In genomic region chr2:60640342-60640672, GRCm38 (mm10) we compare ENCODE assay signal across 20 mouse cellular contexts.
A peak's percentile ranks its signal among the peaks of the same experiment; 100 is the strongest.
DNase-seq lines count a peak whose midpoint lies in the region; ATAC-seq and TF ChIP-seq lines count a peak whose summit lies in the region.
"Had no signal": no experiment of that assay in that cellular context is flagged by ENCODE, and none has a peak within 500 bp of the region (broad histone marks: within the 10 kb centered on the region; RNA-seq: fewer than 3 reads in every experiment).

No protein-coding gene starts in this region.

- peak overlapping the region; percentile 39 for H3K4me2 ChIP-seq in heart, embryonic 13.5 days
- H3K4me2 ChIP-seq in hindbrain, postnatal 0 days (ENCODE audit: low read depth, low read length): no peak overlapping the region
- H3K4me2 ChIP-seq in midbrain, embryonic 16.5 days (ENCODE audit: low read length): no peak overlapping the region
- no peak overlapping the region for H3K4me2 ChIP-seq in midbrain, postnatal 0 days (ENCODE audit: low read depth, low read length, poor library complexity, severe bottlenecking)
- H3K4me2 ChIP-seq in neural tube, embryonic 14.5 days (ENCODE audit: low read depth, low read length): no peak overlapping the region
- H3K4me2 ChIP-seq in kidney, embryonic 16.5 days (replicated peaks; ENCODE audit: low read depth, low read length): no peak overlapping the region
- H3K4me2 ChIP-seq: midbrain, embryonic 12.5 days had no signal

- no peaks in the 10 kb centered on the region for H3K9me3 ChIP-seq in heart, embryonic 13.5 days
- H3K9me3 ChIP-seq in hindbrain, postnatal 0 days (ENCODE audit: low read length): no peaks in the 10 kb centered on the region
- H3K9me3 ChIP-seq in hindbrain, embryonic 10.5 days: no peaks in the 10 kb centered on the region
- no peaks in the 10 kb centered on the region for H3K9me3 ChIP-seq in midbrain, embryonic 16.5 days (replicated peaks; ENCODE audit: control insufficient read depth, low read length, poor library complexity, severe bottlenecking)
- no peaks in the 10 kb centered on the region for H3K9me3 ChIP-seq in midbrain, postnatal 0 days (ENCODE audit: low read length)
- no peaks in the 10 kb centered on the region for H3K9me3 ChIP-seq in neural tube, embryonic 14.5 days (ENCODE audit: control insufficient read depth, low read length)
- no peaks in the 10 kb centered on the region for H3K9me3 ChIP-seq in kidney, embryonic 16.5 days (ENCODE audit: low read length)
- H3K9me3 ChIP-seq: forebrain, embryonic 10.5 days; midbrain, embryonic 12.5 days had no signal

- 20% methylated on average over 7 of the region's 7 CpGs for whole genome bisulfite sequencing in heart, embryonic 13.5 days
- WGBS in heart, adult 2 months: 28% methylated on average over 7 of the region's 7 CpGs
- 50% methylated on average over 7 of the region's 7 CpGs for WGBS in hindbrain, postnatal 0 days
- WGBS in hindbrain, embryonic 10.5 days: 76% methylated on average over 7 of the region's 7 CpGs
- 30% methylated on average over 7 of the region's 7 CpGs for WGBS in midbrain, embryonic 16.5 days
- 30% methylated on average over 7 of the region's 7 CpGs for WGBS in midbrain, postnatal 0 days
- WGBS in neural tube, embryonic 14.5 days: 47% methylated on average over 7 of the region's 7 CpGs
- WGBS in kidney, embryonic 16.5 days: 48% methylated on average over 7 of the region's 7 CpGs

- no peak for TF ChIP-seq POLR2A in heart, adult 2 months (IDR thresholded peaks at IDR 0.05; ENCODE audit: insufficient read depth, low read depth, low read length)

- DNase-seq in heart, adult 2 months: no peak
- DNase-seq in hindbrain, postnatal 0 days (ENCODE audit: low spot score): peak; percentile 13
- no peak for DNase-seq in hindbrain, embryonic 10.5 days (ENCODE audit: low spot score)
- no peak for DNase-seq in midbrain, postnatal 0 days (ENCODE audit: low spot score)
- DNase-seq: adrenal gland, postnatal 36 days; B cell, adult 2 months; cerebellum, adult 2 months; kidney, adult 8-10 months; kidney, postnatal 25 days; left cerebral cortex, postnatal 4 days; liver; thymus, postnatal 25 days had no signal

- no peak overlapping the region; the same call in 1 of the 2 replicates for H3K27ac ChIP-seq in heart, embryonic 13.5 days (replicated peaks)
- no peak overlapping the region for H3K27ac ChIP-seq in heart, adult 2 months
- no peak overlapping the region for H3K27ac ChIP-seq in hindbrain, postnatal 0 days
- no peak overlapping the region for H3K27ac ChIP-seq in hindbrain, embryonic 10.5 days
- H3K27ac ChIP-seq in midbrain, embryonic 16.5 days (ENCODE audit: low read length): no peak overlapping the region
- H3K27ac ChIP-seq in midbrain, postnatal 0 days (ENCODE audit: low read depth, low read length): no peak overlapping the region
- H3K27ac ChIP-seq in neural tube, embryonic 14.5 days (ENCODE audit: low read depth, low read length): no peak overlapping the region
- no peak overlapping the region for H3K27ac ChIP-seq in kidney, embryonic 16.5 days (ENCODE audit: low read length)
- H3K27ac ChIP-seq: forebrain, embryonic 10.5 days; left cerebral cortex, adult 2 months; midbrain, embryonic 12.5 days had no signal

- no peak for TF ChIP-seq EP300 in heart, adult 2 months (IDR thresholded peaks at IDR 0.05; ENCODE audit: insufficient read depth, low read depth, low read length)

- peaks cover 34% of the 10 kb centered on the region for H3K4me1 ChIP-seq in heart, embryonic 13.5 days
- H3K4me1 ChIP-seq in heart, adult 2 months (ENCODE audit: control insufficient read depth, insufficient read depth, low read length): peaks cover 4% of the 10 kb centered on the region
- 0 out of 2 replicates have a peak, but pooled peaks cover 5% of the 10 kb centered on the region for H3K4me1 ChIP-seq in hindbrain, postnatal 0 days (ENCODE audit: insufficient read depth, low read length)
- peaks cover 16% of the 10 kb centered on the region for H3K4me1 ChIP-seq in hindbrain, embryonic 10.5 days (replicated peaks)
- H3K4me1 ChIP-seq in midbrain, embryonic 16.5 days (ENCODE audit: control insufficient read depth, insufficient read depth, low read length): peaks cover 14% of the 10 kb centered on the region
- H3K4me1 ChIP-seq in midbrain, postnatal 0 days (ENCODE audit: insufficient read depth, low read length): 0 out of 2 replicates have a peak, but pooled peaks cover 6% of the 10 kb centered on the region
- H3K4me1 ChIP-seq in neural tube, embryonic 14.5 days (ENCODE audit: control insufficient read depth, insufficient read depth, low read length): no peaks in the 10 kb centered on the region
- peaks cover 6% of the 10 kb centered on the region; the same call in 1 of the 2 replicates for H3K4me1 ChIP-seq in kidney, embryonic 16.5 days (ENCODE audit: insufficient read depth, low read length)

- no peaks in the 10 kb centered on the region for H3K27me3 ChIP-seq in heart, embryonic 13.5 days (replicated peaks)
- no peaks in the 10 kb centered on the region for H3K27me3 ChIP-seq in heart, adult 2 months (ENCODE audit: control insufficient read depth, insufficient read depth, low read length)
- H3K27me3 ChIP-seq in hindbrain, postnatal 0 days (ENCODE audit: insufficient read depth, low read length): no peaks in the 10 kb centered on the region
- no peaks in the 10 kb centered on the region for H3K27me3 ChIP-seq in hindbrain, embryonic 10.5 days (ENCODE audit: insufficient read depth, poor library complexity, severe bottlenecking)
- no peaks in the 10 kb centered on the region; the same call in 1 of the 2 replicates for H3K27me3 ChIP-seq in midbrain, embryonic 16.5 days (ENCODE audit: control insufficient read depth, insufficient read depth, low read depth, low read length)
- H3K27me3 ChIP-seq in midbrain, postnatal 0 days (ENCODE audit: insufficient read depth, low read length): no peaks in the 10 kb centered on the region
- no peaks in the 10 kb centered on the region for H3K27me3 ChIP-seq in neural tube, embryonic 14.5 days (ENCODE audit: control insufficient read depth, insufficient read depth, low read length)
- no peaks in the 10 kb centered on the region for H3K27me3 ChIP-seq in kidney, embryonic 16.5 days (ENCODE audit: insufficient read depth, low read length)

- no peak overlapping the region for H3K4me3 ChIP-seq in heart, embryonic 13.5 days
- H3K4me3 ChIP-seq in heart, adult 2 months: no peak overlapping the region
- no peak overlapping the region for H3K4me3 ChIP-seq in hindbrain, postnatal 0 days (ENCODE audit: low read length)
- no peak overlapping the region for H3K4me3 ChIP-seq in hindbrain, embryonic 10.5 days
- H3K4me3 ChIP-seq in midbrain, embryonic 16.5 days (ENCODE audit: low read depth, low read length): no peak overlapping the region
- no peak overlapping the region for H3K4me3 ChIP-seq in midbrain, postnatal 0 days (ENCODE audit: low read depth, low read length)
- H3K4me3 ChIP-seq in neural tube, embryonic 14.5 days (ENCODE audit: low read depth, low read length): no peak overlapping the region
- H3K4me3 ChIP-seq in kidney, embryonic 16.5 days (ENCODE audit: low read length): no peak overlapping the region
- H3K4me3 ChIP-seq: forebrain, embryonic 10.5 days; left cerebral cortex, adult 2 months; midbrain, embryonic 12.5 days had no signal

- intact Hi-C loops in heart, adult 2 months (cut with DNase I): no loop called here

- TF ChIP-seq CTCF in heart, adult 2 months (IDR thresholded peaks at IDR 0.05): no peak
- TF ChIP-seq CTCF in hindbrain, postnatal 0 days (IDR thresholded peaks at IDR 0.05; ENCODE audit: low read depth): no peak
- no peak for TF ChIP-seq CTCF in midbrain, postnatal 0 days (IDR thresholded peaks at IDR 0.05)

- H3K36me3 ChIP-seq in heart, embryonic 13.5 days: no peaks in the 10 kb centered on the region
- no peaks in the 10 kb centered on the region for H3K36me3 ChIP-seq in heart, adult 2 months (ENCODE audit: control insufficient read depth, insufficient read depth, low read length)
- H3K36me3 ChIP-seq in hindbrain, postnatal 0 days (ENCODE audit: insufficient read depth, low read length): no peaks in the 10 kb centered on the region
- H3K36me3 ChIP-seq in hindbrain, embryonic 10.5 days: no peaks in the 10 kb centered on the region
- no peaks in the 10 kb centered on the region for H3K36me3 ChIP-seq in midbrain, embryonic 16.5 days (ENCODE audit: control insufficient read depth, insufficient read depth, low read length)
- H3K36me3 ChIP-seq in midbrain, postnatal 0 days (ENCODE audit: insufficient read depth, low read length): no peaks in the 10 kb centered on the region
- no peaks in the 10 kb centered on the region for H3K36me3 ChIP-seq in neural tube, embryonic 14.5 days (ENCODE audit: control insufficient read depth, insufficient read depth, low read length)
- no peaks in the 10 kb centered on the region for H3K36me3 ChIP-seq in kidney, embryonic 16.5 days (ENCODE audit: insufficient read depth, low read length)
- H3K36me3 ChIP-seq: forebrain, embryonic 10.5 days; midbrain, embryonic 12.5 days had no signal

- no peaks in the 10 kb centered on the region for H3K79me2 ChIP-seq in heart, adult 2 months (replicated peaks; ENCODE audit: control insufficient read depth, insufficient read depth, low read length)

- H3K9ac ChIP-seq in heart, embryonic 13.5 days: no peak overlapping the region
- H3K9ac ChIP-seq in heart, adult 2 months (ENCODE audit: low read depth, low read length): no peak overlapping the region
- no peak overlapping the region for H3K9ac ChIP-seq in hindbrain, postnatal 0 days (replicated peaks; ENCODE audit: low read length)
- H3K9ac ChIP-seq in midbrain, embryonic 16.5 days (ENCODE audit: low read depth, low read length): no peak overlapping the region
- no peak overlapping the region for H3K9ac ChIP-seq in midbrain, postnatal 0 days (replicated peaks; ENCODE audit: low read length, poor library complexity, severe bottlenecking)
- no peak overlapping the region for H3K9ac ChIP-seq in neural tube, embryonic 14.5 days (replicated peaks; ENCODE audit: low read depth, low read length)
- H3K9ac ChIP-seq in kidney, embryonic 16.5 days (replicated peaks; ENCODE audit: low read length): no peak overlapping the region
- H3K9ac ChIP-seq: midbrain, embryonic 12.5 days had no signal

- no peak for ATAC-seq in heart, embryonic 13.5 days (ENCODE audit: extremely low read depth, insufficient number of reproducible peaks, low FRiP score, low TSS enrichment)
- ATAC-seq in hindbrain, postnatal 0 days: no peak
- peak; percentile 38; the same call in 1 of the 2 replicates for ATAC-seq in midbrain, embryonic 16.5 days
- ATAC-seq in midbrain, postnatal 0 days (ENCODE audit: low FRiP score): no peak
- ATAC-seq in neural tube, embryonic 14.5 days (ENCODE audit: low read depth): peak; percentile 25; the same call in 1 of the 2 replicates
- ATAC-seq in kidney, embryonic 16.5 days (ENCODE audit: low FRiP score, low TSS enrichment): no peak
- ATAC-seq: inflammation-experienced regulatory T-cells, adult 6 months had no signal

Comparison
In these comparisons a context has a peak if more than half of its experiments do, and no peak if none do; other contexts are left out.
1. ATAC-seq: peak in midbrain, embryonic 16.5 days (single experiment) and neural tube, embryonic 14.5 days (single experiment); none in heart, embryonic 13.5 days (single experiment), hindbrain, postnatal 0 days (single experiment), midbrain, postnatal 0 days (single experiment) and kidney, embryonic 16.5 days (single experiment).